Mouse (Mus musculus): ENCODE results near the gene Kif11.

DNA sequence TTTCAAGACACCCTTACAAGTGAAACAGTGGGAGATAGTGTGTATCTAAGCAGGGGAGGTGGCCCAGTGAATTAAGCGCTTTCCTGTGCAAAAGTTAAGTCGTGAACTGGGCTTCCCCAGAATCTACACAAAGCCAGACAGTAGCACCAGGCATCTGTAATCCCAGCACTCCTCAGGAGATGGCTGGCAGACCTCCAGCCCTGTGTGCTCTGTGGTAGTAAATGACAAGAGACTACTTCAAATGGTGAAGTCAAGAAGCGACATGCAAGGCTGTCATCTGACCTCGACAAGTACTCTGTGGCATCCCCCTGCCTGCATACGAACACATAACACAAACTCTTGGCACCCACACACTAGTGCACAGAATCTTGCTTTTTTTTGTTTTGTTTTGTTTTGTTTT is 49.0 kb upstream of the Kif11 start:
- TF ChIP-seq CTCF (IDR thresholded peaks at IDR 0.05; ENCODE audit: low read depth) (no peak), EP300 (IDR thresholded peaks at IDR 0.05; ENCODE audit: low read depth) (no peak)
